Comparison of ENCODE assay signal across 16 mouse cellular contexts in genomic region chr13:58655552-58655951, GRCm38 (mm10). TPM values are rescaled to one million over a fixed set of nuclear protein-coding genes. Genes with fewer than 3 reads are reported as not detected.
DNase-seq lines count a peak whose midpoint lies in the region; ATAC-seq and TF ChIP-seq lines count a peak whose summit lies in the region.
"Had no signal": no experiment of that assay in that cellular context is flagged by ENCODE, and none has a peak within 500 bp of the region (broad histone marks: within the 10 kb centered on the region; RNA-seq: fewer than 3 reads in every experiment).

No protein-coding gene starts in this region.

- ATAC-seq in hindbrain, postnatal 0 days, result no peak
- no peak for ATAC-seq in midbrain, postnatal 0 days (ENCODE audit: low FRiP score)
- no peak for ATAC-seq in midbrain, embryonic 15.5 days (replicated peaks)
- no peak for ATAC-seq in stomach, postnatal 0 days (ENCODE audit: low FRiP score, low TSS enrichment)

- H3K36me3 ChIP-seq in hindbrain, postnatal 0 days (ENCODE audit: insufficient read depth, low read length), result no peaks in the 10 kb centered on the region
- H3K36me3 ChIP-seq in hindbrain, embryonic 10.5 days, result no peaks in the 10 kb centered on the region
- no peaks in the 10 kb centered on the region for H3K36me3 ChIP-seq in midbrain, postnatal 0 days (ENCODE audit: insufficient read depth, low read length)
- H3K36me3 ChIP-seq in midbrain, embryonic 15.5 days (replicated peaks), result no peaks in the 10 kb centered on the region
- H3K36me3 ChIP-seq in stomach, postnatal 0 days (ENCODE audit: control insufficient read depth, insufficient read depth, low read length), result no peaks in the 10 kb centered on the region
- H3K36me3 ChIP-seq: embryonic facial prominence, embryonic 15.5 days; G1E; lung, embryonic 15.5 days; stomach, embryonic 15.5 days had no signal

- H3K4me2 ChIP-seq in hindbrain, postnatal 0 days (ENCODE audit: low read depth, low read length), result no peak overlapping the region
- no peak overlapping the region for H3K4me2 ChIP-seq in midbrain, postnatal 0 days (ENCODE audit: low read depth, low read length, poor library complexity, severe bottlenecking)
- no peak overlapping the region for H3K4me2 ChIP-seq in midbrain, embryonic 15.5 days
- no peak overlapping the region for H3K4me2 ChIP-seq in stomach, postnatal 0 days (replicated peaks; ENCODE audit: low read depth)
- H3K4me2 ChIP-seq: embryonic facial prominence, embryonic 15.5 days; lung, embryonic 15.5 days; midbrain, embryonic 11.5 days; stomach, embryonic 15.5 days had no signal

- H3K9ac ChIP-seq in hindbrain, postnatal 0 days (replicated peaks; ENCODE audit: low read length), result no peak overlapping the region
- H3K9ac ChIP-seq in midbrain, postnatal 0 days (replicated peaks; ENCODE audit: low read length, poor library complexity, severe bottlenecking), result no peak overlapping the region
- no peak overlapping the region for H3K9ac ChIP-seq in midbrain, embryonic 15.5 days
- no peak overlapping the region for H3K9ac ChIP-seq in stomach, postnatal 0 days (ENCODE audit: low read length)
- H3K9ac ChIP-seq: embryonic facial prominence, embryonic 15.5 days; lung, embryonic 15.5 days; stomach, embryonic 15.5 days had no signal

- no peaks in the 10 kb centered on the region for H3K9me3 ChIP-seq in hindbrain, postnatal 0 days (ENCODE audit: low read length)
- H3K9me3 ChIP-seq in hindbrain, embryonic 10.5 days, result no peaks in the 10 kb centered on the region
- H3K9me3 ChIP-seq in midbrain, postnatal 0 days (ENCODE audit: low read length), result no peaks in the 10 kb centered on the region
- H3K9me3 ChIP-seq in midbrain, embryonic 15.5 days, result no peaks in the 10 kb centered on the region
- H3K9me3 ChIP-seq in stomach, postnatal 0 days (ENCODE audit: control insufficient read depth, low read length), result no peaks in the 10 kb centered on the region
- H3K9me3 ChIP-seq: embryonic facial prominence, embryonic 15.5 days; lung, embryonic 15.5 days; stomach, embryonic 15.5 days had no signal

- TF ChIP-seq CTCF in hindbrain, postnatal 0 days (IDR thresholded peaks at IDR 0.05; ENCODE audit: low read depth), result peak; percentile 55
- TF ChIP-seq CTCF in midbrain, postnatal 0 days (IDR thresholded peaks at IDR 0.05), result peak; percentile 55
- TF ChIP-seq CTCF in stomach, postnatal 0 days (IDR thresholded peaks at IDR 0.05; ENCODE audit: low read depth), result peak; percentile 46

- TF ChIP-seq EP300 in stomach, postnatal 0 days (optimal IDR thresholded peaks at IDR 0.05), result no peak

- no peaks in the 10 kb centered on the region for H3K4me1 ChIP-seq in hindbrain, postnatal 0 days (ENCODE audit: insufficient read depth, low read length)
- H3K4me1 ChIP-seq in hindbrain, embryonic 10.5 days (replicated peaks), result peaks cover 12% of the 10 kb centered on the region
- H3K4me1 ChIP-seq in midbrain, postnatal 0 days (ENCODE audit: insufficient read depth, low read length), result no peaks in the 10 kb centered on the region
- peaks cover 4% of the 10 kb centered on the region for H3K4me1 ChIP-seq in midbrain, embryonic 15.5 days
- H3K4me1 ChIP-seq in stomach, postnatal 0 days (replicated peaks; ENCODE audit: control insufficient read depth, insufficient read depth), result no peaks in the 10 kb centered on the region
- H3K4me1 ChIP-seq: embryonic facial prominence, embryonic 15.5 days; lung, embryonic 15.5 days; stomach, embryonic 15.5 days had no signal

- DNase-seq in hindbrain, postnatal 0 days (ENCODE audit: low spot score), result no peak
- no peak for DNase-seq in hindbrain, embryonic 10.5 days (ENCODE audit: low spot score)
- DNase-seq in midbrain, postnatal 0 days (ENCODE audit: low spot score), result no peak
- peak; percentile 74 for DNase-seq in R1 (ENCODE audit: low read depth, low spot score)
- DNase-seq in stomach, postnatal 0 days (ENCODE audit: low spot score), result no peak
- DNase-seq in urinary bladder, postnatal 4 days (ENCODE audit: low spot score in 2 of 2), result no peak
- DNase-seq in Muller cell, postnatal 12 days (ENCODE audit: inconsistent ontology term), result no peak
- DNase-seq: kidney, adult 8-10 months; left cerebral cortex, postnatal 4 days had no signal

- no peak overlapping the region for H3K4me3 ChIP-seq in hindbrain, postnatal 0 days (ENCODE audit: low read length)
- no peak overlapping the region for H3K4me3 ChIP-seq in hindbrain, embryonic 10.5 days
- no peak overlapping the region for H3K4me3 ChIP-seq in midbrain, postnatal 0 days (ENCODE audit: low read depth, low read length)
- H3K4me3 ChIP-seq in midbrain, embryonic 15.5 days, result no peak overlapping the region
- no peak overlapping the region for H3K4me3 ChIP-seq in stomach, postnatal 0 days (ENCODE audit: low read depth, low read length)
- H3K4me3 ChIP-seq: embryonic facial prominence, embryonic 15.5 days; lung, embryonic 15.5 days; stomach, embryonic 15.5 days had no signal

- H3K27ac ChIP-seq in hindbrain, postnatal 0 days, result no peak overlapping the region
- no peak overlapping the region for H3K27ac ChIP-seq in hindbrain, embryonic 10.5 days
- H3K27ac ChIP-seq in midbrain, postnatal 0 days (ENCODE audit: low read depth, low read length), result no peak overlapping the region
- H3K27ac ChIP-seq in midbrain, embryonic 15.5 days, result no peak overlapping the region
- no peak overlapping the region for H3K27ac ChIP-seq in stomach, postnatal 0 days (replicated peaks)
- H3K27ac ChIP-seq: embryonic facial prominence, embryonic 15.5 days; lung, embryonic 15.5 days; stomach, embryonic 15.5 days had no signal

- no peaks in the 10 kb centered on the region for H3K27me3 ChIP-seq in hindbrain, postnatal 0 days (ENCODE audit: insufficient read depth, low read length)
- H3K27me3 ChIP-seq in hindbrain, embryonic 10.5 days (ENCODE audit: insufficient read depth, poor library complexity, severe bottlenecking), result no peaks in the 10 kb centered on the region
- H3K27me3 ChIP-seq in midbrain, postnatal 0 days (ENCODE audit: insufficient read depth, low read length), result no peaks in the 10 kb centered on the region
- no peaks in the 10 kb centered on the region for H3K27me3 ChIP-seq in midbrain, embryonic 15.5 days (replicated peaks)
- H3K27me3 ChIP-seq in stomach, postnatal 0 days (ENCODE audit: control insufficient read depth, insufficient read depth, low read length), result no peaks in the 10 kb centered on the region
- H3K27me3 ChIP-seq: embryonic facial prominence, embryonic 15.5 days; lung, embryonic 15.5 days; stomach, embryonic 15.5 days had no signal

- 82% methylated on average over 10 of the region's 10 CpGs for WGBS in hindbrain, postnatal 0 days
- 82% methylated on average over 10 of the region's 10 CpGs for WGBS in hindbrain, embryonic 10.5 days
- 81% methylated on average over 10 of the region's 10 CpGs for WGBS in midbrain, postnatal 0 days
- WGBS in midbrain, embryonic 15.5 days, result 83% methylated on average over 10 of the region's 10 CpGs
- WGBS in stomach, postnatal 0 days, result 80% methylated on average over 10 of the region's 10 CpGs

RNA-seq across cellular contexts. Expression of gene Slc28a3, which starts 44.9 kb away (rescaled TPM):
- total RNA-seq in hindbrain, postnatal 0 days (2014; rRNA removed), result 0.58 TPM in 1 of 2 replicates, not detected in the other
- polyA plus RNA-seq in hindbrain, postnatal 0 days (2015; fragmentation: Nextera tagmentation; extraction: Ambion mirVana), result 0.25 and 0.33 TPM in 2 replicates
- polyA plus RNA-seq in hindbrain, embryonic 10.5 days (2016; fragmentation: Nextera tagmentation; extraction: Ambion mirVana), result not detected in 2 replicates
- total RNA-seq in midbrain, postnatal 0 days (2014; rRNA removed), result 0.19 TPM in 1 of 2 replicates, not detected in the other
- polyA plus RNA-seq in midbrain, postnatal 0 days (2015; fragmentation: Nextera tagmentation; extraction: Ambion mirVana), result not detected in 2 replicates
- polyA plus RNA-seq in midbrain, embryonic 15.5 days (2015; fragmentation: Nextera tagmentation; extraction: Ambion mirVana), result 0.04 and 0.05 TPM in 2 replicates
- polyA plus RNA-seq in stomach, postnatal 0 days (2015; fragmentation: Nextera tagmentation; extraction: Ambion mirVana), result 5.8 and 6.9 TPM in 2 replicates
- polyA plus RNA-seq: G1E; heart, postnatal 0 days; lung, embryonic 15.5 days; midbrain, embryonic 11.5 days had no signal
